Mouse (Mus musculus) heart, embryonic 15.5 days (tissue): ENCODE data around the gene Scgb2b3. TPM values are rescaled to one million over a fixed set of nuclear protein-coding genes. Genes with fewer than 3 reads are reported as not detected.

ENCODE experiments used
- ATAC-seq: fragments of 200-750 bp; cut with Nextera tagmentation; replicated peaks from 2 replicates; pipeline ENCODE4 v1.8.0; 2017; ENCODE audit warnings: low read depth, moderate TSS enrichment; ENCODE audit not compliant: insufficient number of reproducible peaks, insufficient read depth, low FRiP score
- H3K27ac ChIP-seq: fragments of 300-500 bp; sonication (generic); 2 replicates; pipeline ENCODE4 v1.5.1; 2015; ENCODE audit warnings: mild to moderate bottlenecking, inconsistent platforms
- H3K27me3 ChIP-seq: fragments of 300-500 bp; sonication (generic); 2 replicates; pipeline ENCODE4 v1.6.1; 2015; ENCODE audit warnings: inconsistent platforms
- H3K36me3 ChIP-seq: fragments of 300-500 bp; sonication (generic); 2 replicates; pipeline ENCODE4 v1.6.1; 2015; ENCODE audit warnings: mild to moderate bottlenecking, inconsistent platforms
- H3K4me1 ChIP-seq: fragments of 300-500 bp; sonication (generic); replicated peaks from 2 replicates; pipeline ENCODE4 v1.6.1; 2015; ENCODE audit warnings: inconsistent platforms
- H3K4me2 ChIP-seq: fragments of 300-500 bp; sonication (generic); 2 replicates; pipeline ENCODE4 v1.6.1; 2015; ENCODE audit warnings: inconsistent platforms, mild to moderate bottlenecking, moderate library complexity
- H3K4me3 ChIP-seq: fragments of 300-500 bp; sonication (generic); 2 replicates; pipeline ENCODE4 v1.5.1; 2015; ENCODE audit warnings: mild to moderate bottlenecking, inconsistent platforms
- H3K9ac ChIP-seq: fragments of 300-500 bp; sonication (generic); 2 replicates; pipeline ENCODE4 v1.6.1; 2015; ENCODE audit warnings: mild to moderate bottlenecking, inconsistent platforms
- H3K9me3 ChIP-seq: fragments of 300-500 bp; sonication (generic); replicated peaks from 2 replicates; pipeline ENCODE4 v1.6.1; 2016; ENCODE audit warnings: inconsistent platforms
- WGBS: fragments of 180-500 bp; shearing (Covaris S2); methylation state at CpG from one replicate; pipeline ENCODE4 v1.1.7; 2015; ENCODE audit warnings: mixed read lengths; 5-methylcytosine and 5-hydroxymethylcytosine counted together
- polyA plus RNA-seq: library from polyadenylated mRNA; unstranded; fragments of >200 nt; fragmentation: Nextera tagmentation; extraction: Ambion mirVana; gene quantifications from 2 replicates; pipeline ENCODE4 v1.2.1, GENCODE M21; 2015

The Scgb2b3 gene
- polyA plus RNA-seq: not detected in 2 replicates

GRCm38 (mm10) chr7:31362022-31362560 lies at the start of gene Scgb2b3:
Gene Scgb2b3 (minus strand): TSS chr7:31362072.
- H3K4me3 ChIP-seq: no peak within 1 kb of the TSS
- no peaks in the 10 kb centered on the region for H3K4me1 ChIP-seq
- ATAC-seq: no peak
- H3K36me3 ChIP-seq: no peaks in the 10 kb centered on the region
- no peak within 1 kb of the TSS for H3K4me2 ChIP-seq
- no peaks in the 10 kb centered on the region for H3K27me3 ChIP-seq
- no peak within 1 kb of the TSS for H3K9ac ChIP-seq
- H3K27ac ChIP-seq: no peak within 1 kb of the TSS
- H3K9me3 ChIP-seq: peaks cover 11% of the 10 kb centered on the region; the same call in 1 of the 2 replicates
- 54% methylated on average over 4 of the region's 4 CpGs for WGBS

- Histone ChIP-seq H3K36me3 (no peaks in the 10 kb centered on the region), H3K9me3 (peaks cover 8% of the 10 kb centered on the region), H3K4me1 (no peaks in the 10 kb centered on the region), H3K4me2 (no peak within 1 kb of the TSS), H3K4me3 (no peak within 1 kb of the TSS), H3K9ac (no peak within 1 kb of the TSS), H3K27me3 (no peaks in the 10 kb centered on the region), H3K27ac (no peak within 1 kb of the TSS)
- WGBS: 63% methylated on average over 3 of the region's 3 CpGs
- no peak for ATAC-seq
Measured at GRCm38 (mm10) chr7:31375292-31375691, 13.4 kb upstream of the Scgb2b3 start, which contains the start of gene Scgb1b3. Gene Scgb1b3 (plus strand): TSS chr7:31375592.

Other genes with a start within 250 kb of the Scgb2b3 start
- gene Hpn, start 246.8 kb downstream of the Scgb2b3 start, polyA plus RNA-seq: 1.5 and 4.8 TPM in 2 replicates
- gene Scn1b, start 235.1 kb downstream of the Scgb2b3 start, polyA plus RNA-seq: 3.7 and 4.0 TPM in 2 replicates
- gene Gramd1a, start 206.2 kb downstream of the Scgb2b3 start, polyA plus RNA-seq: 41.4 and 56.8 TPM in 2 replicates
- not detected in 2 replicates for gene Scgb2b2, start 71.6 kb downstream of the Scgb2b3 start, polyA plus RNA-seq
- gene Scgb1b2, start 70.3 kb downstream of the Scgb2b3 start, polyA plus RNA-seq: not detected in 2 replicates
- not detected in 2 replicates for gene Scgb1b3, start 13.5 kb upstream of the Scgb2b3 start, polyA plus RNA-seq